Mouse (Mus musculus) kidney, postnatal 0 days (tissue): ENCODE measurements around the gene Rere. TPM values are rescaled to one million over a fixed set of nuclear protein-coding genes. Genes with fewer than 3 reads are reported as not detected.

Source experiments
- ATAC-seq: fragments of 200-750 bp; cut with Nextera tagmentation; replicated peaks from 2 replicates; pipeline ENCODE4 v1.8.0; 2017; ENCODE audit warnings: low read depth, moderate number of reproducible peaks, moderate TSS enrichment, moderate library complexity; ENCODE audit not compliant: low FRiP score
- DNase-seq: peaks from one replicate; pipeline ENCODE4 v3.0.0-alpha.2; 2016; ENCODE audit warnings: low spot score
- H3K27ac ChIP-seq: fragments of 300-500 bp; sonication (generic); 2 replicates; pipeline ENCODE4 v1.5.1; 2014; ENCODE audit warnings: mild to moderate bottlenecking
- H3K27me3 ChIP-seq: fragments of 300-500 bp; sonication (generic); 2 replicates; pipeline ENCODE4 v1.6.1; 2014; ENCODE audit warnings: low read length, mixed read lengths; ENCODE audit not compliant: insufficient read depth
- H3K36me3 ChIP-seq: fragments of 300-500 bp; sonication (generic); 2 replicates; pipeline ENCODE4 v1.6.1; 2014; ENCODE audit warnings: low read length, mixed read lengths; ENCODE audit not compliant: insufficient read depth
- H3K4me1 ChIP-seq: fragments of 300-500 bp; sonication (generic); replicated peaks from 2 replicates; pipeline ENCODE4 v1.6.1; 2014; ENCODE audit warnings: antibody characterized with exemption, low read length, mixed read lengths; ENCODE audit not compliant: insufficient read depth
- H3K4me2 ChIP-seq: fragments of 300-500 bp; sonication (generic); 2 replicates; pipeline ENCODE4 v1.6.1; 2014; ENCODE audit warnings: mild to moderate bottlenecking, low read length, moderate library complexity, mixed read lengths
- H3K4me3 ChIP-seq: fragments of 300-500 bp; sonication (generic); replicated peaks from 2 replicates; pipeline ENCODE4 v1.5.1; 2014; ENCODE audit warnings: low read depth, low read length
- H3K9ac ChIP-seq: fragments of 300-500 bp; sonication (generic); 2 replicates; pipeline ENCODE4 v1.6.1; 2014; ENCODE audit warnings: low read depth, low read length
- H3K9me3 ChIP-seq: fragments of 300-500 bp; sonication (generic); replicated peaks from 2 replicates; pipeline ENCODE4 v1.6.1; 2016; ENCODE audit warnings: low read length, inconsistent platforms, mixed read lengths
- CTCF ChIP-seq: IDR thresholded peaks from 2 replicates; pipeline ENCODE4 v1.5.1; 2016; ENCODE audit warnings: antibody characterized with exemption, low read depth, mild to moderate bottlenecking, moderate library complexity
- WGBS: fragments of 180-500 bp; shearing (Covaris S2); extraction: QIAGEN DNeasy Blood & Tissue Kit; methylation state at CpG from one replicate; pipeline ENCODE4 v1.1.7; 2014; 5-methylcytosine and 5-hydroxymethylcytosine counted together
- polyA plus RNA-seq: library from polyadenylated mRNA; unstranded; fragments of >200 nt; fragmentation: Nextera tagmentation; extraction: Ambion mirVana; gene quantifications from 2 replicates; pipeline ENCODE4 v1.2.1, GENCODE M21; 2015

Gene Rere
- polyA plus RNA-seq, 1 experiment from 2014 or later = 29.8 TPM

DNA sequence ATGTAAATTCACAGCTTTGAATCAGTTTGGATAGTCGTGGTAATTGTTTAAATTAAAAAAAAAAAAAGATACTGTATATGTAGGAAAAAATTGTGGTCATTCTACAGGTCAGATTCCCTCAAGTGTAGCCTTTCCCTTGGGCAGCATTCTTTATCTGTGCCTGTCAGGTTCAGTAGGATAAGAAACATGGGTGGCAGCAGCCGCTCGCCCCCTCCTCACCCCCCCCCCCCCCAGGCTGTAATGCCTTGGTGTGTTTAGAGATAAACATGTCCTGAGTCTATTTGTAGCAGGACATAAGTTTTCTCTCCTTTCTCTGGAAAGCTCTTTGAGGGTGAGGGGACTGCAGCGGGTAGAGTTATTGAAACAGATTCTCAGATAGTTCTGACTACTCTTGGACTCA is 147.3 kb downstream of the Rere start:
- 83% methylated on average over 4 of the region's 4 CpGs for whole genome bisulfite sequencing
- no peak overlapping the region for H3K27ac ChIP-seq
- no peak overlapping the region for H3K4me2 ChIP-seq
- no peaks in the 10 kb centered on the region for H3K27me3 ChIP-seq
- H3K9me3 ChIP-seq = no peaks in the 10 kb centered on the region
- DNase-seq (no peak), ATAC-seq (no peak)
- no peak overlapping the region for H3K4me3 ChIP-seq
- TF ChIP-seq CTCF = no peak
- peaks cover 6% of the 10 kb centered on the region; the same call in 1 of the 2 replicates for H3K36me3 ChIP-seq
- H3K4me1 ChIP-seq = no peaks in the 10 kb centered on the region; the same call in 1 of the 2 replicates
- no peak overlapping the region for H3K9ac ChIP-seq

DNA sequence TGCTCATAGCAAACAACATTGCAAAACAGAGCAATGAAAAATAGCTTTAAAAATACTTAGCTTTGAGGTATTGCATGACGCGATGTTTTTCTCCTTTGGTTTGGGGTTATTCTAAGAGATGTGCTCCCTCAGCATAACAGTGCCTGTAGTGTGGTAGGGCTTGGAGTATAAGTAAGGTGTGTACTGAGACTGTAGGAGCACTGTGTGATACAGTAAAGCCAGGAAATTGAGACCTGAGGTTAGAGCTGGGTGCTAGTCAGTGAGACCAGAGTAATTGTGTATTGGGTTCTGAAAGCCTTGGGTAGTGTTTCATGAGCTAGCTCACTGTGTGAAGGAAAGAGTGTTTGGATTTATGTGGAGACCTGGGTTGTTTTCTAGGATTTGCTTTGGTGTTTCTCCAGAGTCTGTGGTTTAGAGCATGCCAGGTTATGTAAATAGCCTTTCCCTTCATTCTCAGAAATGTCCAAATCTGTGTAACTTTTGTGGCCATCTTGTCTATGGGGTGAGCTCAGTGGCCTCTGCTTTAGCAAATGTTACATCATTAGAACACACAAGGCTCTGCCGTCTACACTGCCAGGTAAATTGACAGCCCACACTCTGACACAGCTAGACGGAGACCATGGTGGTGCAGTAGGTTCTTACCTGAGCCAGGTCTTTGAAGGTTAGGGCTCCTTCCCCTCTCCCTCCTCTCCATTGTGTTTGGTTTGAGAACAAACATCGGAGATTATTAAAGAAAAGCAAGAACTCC is 152.6 kb downstream of the Rere start:
- H3K27ac ChIP-seq = no peak overlapping the region
- H3K9me3 ChIP-seq = no peaks in the 10 kb centered on the region
- no peaks in the 10 kb centered on the region for H3K27me3 ChIP-seq
- WGBS = 89% methylated on average over 5 of the region's 5 CpGs
- no peak overlapping the region for H3K9ac ChIP-seq
- ATAC-seq (no peak), DNase-seq (no peak)
- peaks cover 6% of the 10 kb centered on the region; the same call in 1 of the 2 replicates for H3K36me3 ChIP-seq
- H3K4me2 ChIP-seq = no peak overlapping the region
- no peak overlapping the region for H3K4me3 ChIP-seq
- 0 out of 2 replicates have a peak, but pooled peaks cover 4% of the 10 kb centered on the region for H3K4me1 ChIP-seq
- TF ChIP-seq CTCF = no peak

DNA sequence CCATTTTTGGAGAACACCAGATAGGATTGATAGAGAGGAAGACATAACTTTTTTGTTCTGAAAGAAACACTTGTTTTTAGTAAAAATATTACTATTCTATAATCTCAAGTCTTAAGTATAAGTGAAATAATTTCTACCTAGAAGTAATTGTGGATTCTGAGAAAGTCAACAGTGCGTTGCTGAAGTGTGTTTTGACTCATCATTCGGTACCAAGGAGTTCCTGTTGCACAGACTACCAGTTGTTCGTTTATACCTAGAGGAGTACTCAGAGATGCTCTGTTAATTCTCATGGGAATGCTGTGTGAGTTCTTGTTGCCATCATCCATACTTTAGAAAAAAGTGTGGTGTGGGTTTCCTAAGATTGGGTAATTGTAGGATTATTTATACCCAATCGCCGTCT is 154.1 kb downstream of the Rere start:
- H3K4me1 ChIP-seq = 0 out of 2 replicates have a peak, but pooled peaks cover 4% of the 10 kb centered on the region
- H3K36me3 ChIP-seq = peaks cover 6% of the 10 kb centered on the region; the same call in 1 of the 2 replicates
- whole genome bisulfite sequencing = 87% methylated on average over 5 of the region's 5 CpGs
- no peaks in the 10 kb centered on the region for H3K9me3 ChIP-seq
- DNase-seq (no peak), ATAC-seq (no peak)
- H3K9ac ChIP-seq = no peak overlapping the region
- H3K27me3 ChIP-seq = no peaks in the 10 kb centered on the region
- H3K4me3 ChIP-seq = no peak overlapping the region
- H3K4me2 ChIP-seq = no peak overlapping the region
- no peak overlapping the region for H3K27ac ChIP-seq
- no peak for TF ChIP-seq CTCF

DNA sequence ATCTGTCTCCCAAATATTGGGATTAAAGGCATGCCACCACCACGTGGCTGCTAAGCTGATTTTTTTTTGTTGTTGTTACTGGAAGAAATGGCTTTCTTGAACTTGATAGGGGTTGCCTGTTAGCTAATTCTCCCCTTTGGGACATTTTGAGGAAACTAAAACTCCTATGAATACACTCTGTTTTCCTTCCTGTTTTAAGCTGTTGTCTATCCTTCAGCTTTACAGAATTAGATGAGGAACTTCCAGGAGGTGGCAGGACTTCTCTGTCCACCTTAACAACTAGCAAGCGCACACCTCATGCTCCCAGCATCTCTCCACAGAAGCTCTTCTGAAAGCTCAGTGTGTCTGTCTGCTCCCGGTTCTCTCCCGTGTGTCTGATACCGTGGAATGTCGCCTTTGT is 157.2 kb downstream of the Rere start:
- H3K27ac ChIP-seq = no peak overlapping the region
- H3K4me1 ChIP-seq = 0 out of 2 replicates have a peak, but pooled peaks cover 4% of the 10 kb centered on the region
- no peak overlapping the region for H3K4me2 ChIP-seq
- H3K36me3 ChIP-seq = 0 out of 2 replicates have a peak, but pooled peaks cover 6% of the 10 kb centered on the region
- no peak for TF ChIP-seq CTCF
- no peaks in the 10 kb centered on the region for H3K9me3 ChIP-seq
- DNase-seq (no peak), ATAC-seq (no peak)
- no peak overlapping the region for H3K9ac ChIP-seq
- no peak overlapping the region for H3K4me3 ChIP-seq
- no peaks in the 10 kb centered on the region for H3K27me3 ChIP-seq
- WGBS = 54% methylated on average over 6 of the region's 6 CpGs

DNA sequence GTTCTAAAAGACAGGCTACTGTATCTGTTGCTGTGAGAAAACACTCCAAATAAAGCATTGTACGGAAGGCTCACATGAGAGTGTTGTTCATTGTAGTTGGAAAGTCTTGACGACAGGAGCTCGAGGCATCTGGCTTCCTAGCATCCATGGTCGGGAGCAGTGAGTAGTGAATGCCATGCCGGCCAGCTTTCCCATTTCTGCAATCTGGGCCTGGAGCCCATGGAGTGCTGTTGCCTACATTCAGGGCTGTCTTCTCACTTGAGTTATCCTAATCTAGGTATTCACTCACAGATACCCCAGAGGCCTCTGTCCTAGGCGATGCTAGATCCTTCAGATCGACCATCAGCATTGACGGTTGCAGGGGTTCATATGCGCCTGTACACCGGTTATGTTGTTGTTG is 160.5 kb downstream of the Rere start:
- Histone ChIP-seq H3K9ac (no peak overlapping the region), H3K36me3 (0 out of 2 replicates have a peak, but pooled peaks cover 6% of the 10 kb centered on the region), H3K4me3 (no peak overlapping the region), H3K9me3 (no peaks in the 10 kb centered on the region), H3K4me2 (no peak overlapping the region), H3K27ac (no peak overlapping the region), H3K4me1 (peaks cover 14% of the 10 kb centered on the region), H3K27me3 (no peaks in the 10 kb centered on the region)
- ATAC-seq = no peak
- TF ChIP-seq CTCF = no peak
- WGBS = 84% methylated on average over 10 of the region's 10 CpGs
- no peak for DNase-seq

DNA sequence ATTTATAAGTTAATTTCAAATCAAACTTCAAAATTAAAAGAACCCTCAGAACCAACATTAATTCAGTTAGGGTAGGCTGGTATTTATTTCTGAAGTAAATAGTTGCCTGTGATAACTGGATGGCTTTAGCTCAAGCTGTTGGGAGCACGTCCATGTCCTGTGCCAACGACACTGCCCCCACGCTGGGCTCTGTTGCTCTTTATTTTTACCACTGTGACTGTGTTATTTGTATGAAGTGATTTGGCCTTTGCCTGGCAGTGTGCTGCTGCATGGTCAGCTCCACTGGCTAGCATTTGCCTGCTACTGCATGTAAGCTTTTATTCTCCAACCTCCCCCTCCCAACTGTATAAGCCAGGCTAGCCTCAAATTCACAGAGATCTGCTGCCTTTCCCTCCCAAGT is 162.6 kb downstream of the Rere start:
- Histone ChIP-seq H3K4me2 (no peak overlapping the region), H3K4me1 (peaks cover 16% of the 10 kb centered on the region), H3K36me3 (0 out of 2 replicates have a peak, but pooled peaks cover 6% of the 10 kb centered on the region), H3K9me3 (no peaks in the 10 kb centered on the region), H3K4me3 (no peak overlapping the region), H3K9ac (no peak overlapping the region), H3K27ac (no peak overlapping the region), H3K27me3 (no peaks in the 10 kb centered on the region)
- DNase-seq = no peak
- TF ChIP-seq CTCF = no peak
- no peak for ATAC-seq
- 70% methylated on average over 3 of the region's 3 CpGs for WGBS
